Mouse (Mus musculus): ENCODE measurements around the gene Ngrn. TPM values are rescaled to one million over a fixed set of nuclear protein-coding genes. Genes with fewer than 3 reads are reported as not detected.

Ngrn gene
- 19.0 and 21.2 TPM in 2 replicates for polyA plus RNA-seq (2012; rRNA removed)

GRCm38 (mm10) chr7:80260625-80261371 lies at the start of gene Ngrn:
Gene Ngrn, plus strand, starts transcription at chr7:80261215.
- WGBS: 27% methylated on average over 40 of the region's 40 CpGs
- DNase-seq (ENCODE audit: low read depth, low spot score): peak; percentile 60

- DNase-seq (ENCODE audit: low read depth, low spot score): no peak
- 88% methylated on average over 7 of the region's 7 CpGs for WGBS
Measured at GRCm38 (mm10) chr7:80213604-80214003, 47.4 kb upstream of the Ngrn start.

- WGBS: 78% methylated on average over 8 of the region's 8 CpGs
- DNase-seq (ENCODE audit: low read depth, low spot score): no peak
Measured at GRCm38 (mm10) chr7:80214459-80214858, 46.6 kb upstream of the Ngrn start.

GRCm38 (mm10) chr7:80215398-80215797 lies 45.6 kb upstream of the Ngrn start:
- 23% methylated on average over 4 of the region's 4 CpGs for WGBS
- no peak for DNase-seq (ENCODE audit: low read depth, low spot score)

GRCm38 (mm10) chr7:80216566-80216965 lies 44.4 kb upstream of the Ngrn start:
- 72% methylated on average over 8 of the region's 8 CpGs for WGBS
- no peak for DNase-seq (ENCODE audit: low read depth, low spot score)

GRCm38 (mm10) chr7:80218666-80219065 lies 42.3 kb upstream of the Ngrn start:
- 92% methylated on average over 9 of the region's 9 CpGs for WGBS
- no peak for DNase-seq (ENCODE audit: low read depth, low spot score)

- WGBS: 94% methylated on average over 9 of the region's 9 CpGs
- DNase-seq (ENCODE audit: low read depth, low spot score): no peak
Measured at GRCm38 (mm10) chr7:80220237-80220797, 40.7 kb upstream of the Ngrn start.

GRCm38 (mm10) chr7:80221179-80221750 lies 39.8 kb upstream of the Ngrn start:
- DNase-seq (ENCODE audit: low read depth, low spot score): no peak
- 78% methylated on average over 4 of the region's 4 CpGs for WGBS

- WGBS: 83% methylated on average over 4 of the region's 4 CpGs
- no peak for DNase-seq (ENCODE audit: low read depth, low spot score)
Measured at GRCm38 (mm10) chr7:80227065-80227464, 34.0 kb upstream of the Ngrn start.

- 22% methylated on average over 6 of the region's 6 CpGs for WGBS
- DNase-seq (ENCODE audit: low read depth, low spot score): no peak
Measured at GRCm38 (mm10) chr7:80230196-80230595, 30.8 kb upstream of the Ngrn start.

- under 1% methylated on average over 29 of the region's 29 CpGs for WGBS
Measured at GRCm38 (mm10) chr7:80231971-80232488, 29.0 kb upstream of the Ngrn start.

GRCm38 (mm10) chr7:80232489-80233029 lies 28.5 kb upstream of the Ngrn start, which contains the start of the genes Cib1 and Gdpgp1:
Gene Cib1, minus strand, starts transcription at chr7:80232813.
Gene Gdpgp1, plus strand, starts transcription at chr7:80232865.
- under 1% methylated on average over 56 of the region's 56 CpGs for WGBS
- DNase-seq (ENCODE audit: low read depth, low spot score): no peak

More at GRCm38 (mm10) chr7:80231971-80232488, 29.0 kb upstream of the Ngrn start:
- no peak for DNase-seq (ENCODE audit: low read depth, low spot score)

- WGBS: 31% methylated on average over 9 of the region's 9 CpGs
- DNase-seq (ENCODE audit: low read depth, low spot score): no peak
Measured at GRCm38 (mm10) chr7:80233799-80234198, 27.2 kb upstream of the Ngrn start.

GRCm38 (mm10) chr7:80238542-80238941 lies 22.5 kb upstream of the Ngrn start:
- WGBS: 87% methylated on average over 10 of the region's 10 CpGs
- no peak for DNase-seq (ENCODE audit: low read depth, low spot score)

GRCm38 (mm10) chr7:80241661-80242060 lies 19.4 kb upstream of the Ngrn start:
- WGBS: 66% methylated on average over 4 of the region's 4 CpGs
- DNase-seq (ENCODE audit: low read depth, low spot score): no peak

- WGBS: 91% methylated on average over 4 of the region's 4 CpGs
- no peak for DNase-seq (ENCODE audit: low read depth, low spot score)
Measured at GRCm38 (mm10) chr7:80244851-80245250, 16.2 kb upstream of the Ngrn start.

GRCm38 (mm10) chr7:80246148-80246721 lies 14.8 kb upstream of the Ngrn start, which contains the start of gene Ttll13:
Gene Ttll13, plus strand, starts transcription at chr7:80246376.
- WGBS: under 1% methylated on average over 48 of the region's 48 CpGs
- DNase-seq (ENCODE audit: low read depth, low spot score): peak; percentile 86

- DNase-seq (ENCODE audit: low read depth, low spot score): no peak
- WGBS: 48% methylated on average over 7 of the region's 7 CpGs
Measured at GRCm38 (mm10) chr7:80246859-80247258, 14.2 kb upstream of the Ngrn start.

- WGBS: 80% methylated on average over 7 of the region's 7 CpGs
- DNase-seq (ENCODE audit: low read depth, low spot score): no peak
Measured at GRCm38 (mm10) chr7:80252437-80252836, 8.6 kb upstream of the Ngrn start.

GRCm38 (mm10) chr7:80252886-80253285 lies 8.1 kb upstream of the Ngrn start:
- WGBS: 90% methylated on average over 11 of the region's 11 CpGs
- DNase-seq (ENCODE audit: low read depth, low spot score): no peak

All from large intestine, adult 2 months (tissue).